Mouse (Mus musculus) frontal cortex, postnatal 36 days (tissue): ENCODE measurements around the gene Tgfa.

Experiments used
- DNase-seq, 2 experiments: peaks; one replicate each; pipeline ENCODE4 v3.0.0; 2022; ENCODE audit warnings: low spot score in 2 of 2

The Tgfa gene

DNA sequence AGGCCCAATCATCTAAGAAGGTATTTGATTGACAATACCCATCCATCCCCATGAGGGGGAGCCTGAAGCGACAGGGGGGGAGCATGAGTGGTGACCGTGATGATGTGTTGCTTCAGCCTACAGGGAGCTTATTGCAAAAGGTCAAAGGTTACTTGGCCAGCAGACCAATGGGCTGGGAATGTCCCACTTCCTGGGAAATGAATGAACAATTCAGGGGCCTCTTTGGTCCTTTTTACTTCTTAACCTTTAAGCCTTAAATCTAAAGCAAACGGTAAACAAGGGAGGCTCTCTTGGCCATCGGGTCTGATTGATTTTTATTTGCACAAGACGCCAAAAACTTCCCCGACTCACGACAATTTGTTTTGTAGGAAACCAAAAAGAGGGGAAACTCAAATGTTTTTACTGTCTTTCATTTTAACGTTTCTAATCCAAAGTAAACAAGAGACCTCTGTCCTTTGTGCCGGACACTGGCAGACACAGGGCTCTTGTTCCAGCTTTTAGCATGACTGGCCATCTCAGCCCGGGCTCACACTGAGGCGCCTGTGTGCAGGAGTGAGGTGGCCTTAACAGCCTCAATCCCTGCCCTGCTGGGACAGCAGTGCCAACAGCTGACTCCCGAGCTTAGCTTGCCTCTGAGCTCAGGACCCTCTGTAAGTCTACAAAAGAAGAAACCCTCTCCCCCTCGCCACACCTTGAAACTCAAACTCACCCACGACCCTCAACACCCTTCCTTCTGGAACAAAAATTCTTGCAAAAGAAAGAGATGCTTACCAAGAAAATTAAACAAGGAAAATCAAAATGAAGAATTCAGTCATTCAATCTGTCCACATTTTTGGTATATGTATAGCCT, 8.7 kb upstream of the Tgfa start:
- DNase-seq = no peak

DNA sequence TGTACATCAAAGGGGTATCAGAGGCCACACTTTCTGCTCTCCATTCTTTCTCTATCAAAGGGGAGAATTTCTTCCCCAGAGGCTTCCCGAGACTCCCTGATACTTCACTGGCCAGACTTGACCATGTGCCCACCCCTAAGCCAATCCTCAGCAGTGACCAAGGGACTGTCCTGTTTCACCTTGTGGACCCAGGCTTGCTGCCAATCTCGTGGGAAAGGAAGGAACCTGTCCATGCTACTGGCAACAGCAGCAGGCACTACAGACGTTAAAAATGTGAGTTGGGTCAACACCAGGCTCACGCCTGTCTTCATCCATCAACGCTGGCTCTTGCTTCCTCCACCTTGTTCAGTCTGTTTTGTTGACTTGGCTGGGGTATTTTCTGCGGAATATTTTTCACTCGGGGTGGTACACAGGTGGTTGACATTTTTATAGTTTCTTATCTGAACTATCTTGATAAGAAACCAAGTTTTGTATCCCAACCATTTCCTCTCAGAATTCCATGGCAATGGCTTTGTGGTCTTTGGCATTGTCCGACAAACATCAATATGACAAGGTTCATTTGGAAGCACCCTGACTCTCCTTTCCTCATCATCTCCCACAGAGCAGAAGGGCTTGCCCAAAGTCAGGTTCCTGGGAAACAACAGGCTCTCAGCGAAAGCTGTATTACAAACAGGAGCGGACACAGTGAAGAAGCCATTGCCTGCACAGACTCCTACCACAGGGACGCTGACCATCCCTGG, 6.1 kb upstream of the Tgfa start:
- DNase-seq = no peak

DNA sequence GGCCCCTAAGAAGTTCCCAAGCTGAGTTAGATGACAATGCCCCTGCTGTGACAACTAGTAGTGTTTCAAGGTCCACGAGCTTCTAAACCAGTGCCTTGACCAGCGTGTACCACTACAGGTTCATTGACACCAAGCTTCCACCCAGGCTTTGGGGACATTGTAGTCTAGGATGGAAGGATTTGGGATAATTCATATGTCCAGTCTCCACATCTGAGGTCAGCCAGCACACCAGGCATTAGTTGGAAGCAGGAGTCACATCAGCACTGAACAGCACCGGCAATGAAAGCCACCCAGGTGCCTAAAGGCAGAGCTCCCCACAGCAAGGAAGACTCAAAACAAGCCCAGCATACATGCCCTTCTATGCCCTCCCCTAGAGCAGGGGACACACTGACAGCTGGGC, 4.4 kb upstream of the Tgfa start:
- no peak for DNase-seq

DNA sequence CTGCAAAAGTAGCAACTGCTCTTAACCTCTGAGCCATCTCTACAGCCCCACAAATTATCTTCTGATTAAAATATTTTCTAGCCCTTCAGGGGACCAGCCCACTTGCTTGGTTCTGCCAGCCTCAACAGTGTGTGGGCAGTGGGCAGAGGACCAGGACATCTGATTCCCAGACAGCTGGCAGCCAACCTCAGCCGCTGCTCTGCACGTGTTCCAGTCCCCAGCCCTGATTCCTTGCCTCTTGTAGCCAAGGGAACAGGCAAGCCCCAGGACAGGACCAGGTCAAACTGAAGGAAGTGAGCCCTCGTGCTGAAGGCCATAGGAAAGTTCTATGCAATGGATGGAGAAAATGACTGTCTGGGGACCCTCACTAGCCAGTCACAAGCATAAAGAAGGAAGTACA, 2.0 kb upstream of the Tgfa start:
- peak in 1 of 2 experiments; percentile 44 for DNase-seq

DNA sequence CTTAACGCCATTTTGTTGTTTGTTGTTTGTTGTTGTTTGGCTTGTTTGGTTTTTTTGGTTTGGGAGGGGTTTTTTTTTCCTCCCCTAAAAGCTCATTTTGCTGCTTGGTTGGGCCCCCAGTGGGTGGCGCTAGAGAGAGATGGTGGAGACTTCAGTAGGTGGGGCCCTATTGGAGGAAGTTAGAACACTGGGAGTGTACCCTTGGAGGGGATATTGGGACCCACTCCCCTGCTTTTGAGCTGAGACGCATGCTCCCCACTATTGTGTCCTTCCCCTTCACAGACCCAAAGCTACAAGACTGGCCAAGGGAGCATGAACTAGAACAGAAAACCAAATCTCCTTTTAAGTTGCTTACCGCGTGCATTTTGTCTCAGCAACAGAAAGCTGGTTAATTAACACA, 1.1 kb upstream of the Tgfa start:
- peak; percentile 52 to 53 for DNase-seq

DNA sequence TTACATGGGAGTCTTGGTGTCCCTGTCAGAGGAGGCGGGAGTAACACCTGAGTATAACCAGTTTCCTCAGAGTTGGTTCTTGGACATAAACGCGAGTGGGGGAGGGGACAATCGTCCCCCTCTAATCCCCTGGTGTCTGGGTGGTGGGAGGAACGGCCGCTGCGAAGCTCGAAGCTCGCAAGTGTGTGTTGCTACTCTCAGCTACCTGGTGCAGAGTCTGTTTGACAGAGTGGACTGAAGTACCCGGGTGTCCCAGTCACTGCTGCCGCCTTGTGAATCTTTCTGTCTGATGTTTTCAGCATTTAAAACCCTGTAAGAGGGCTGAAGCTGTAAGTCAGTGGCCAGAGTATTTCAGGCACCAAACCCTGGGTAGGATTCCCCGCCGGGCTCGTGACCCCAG, 1.0 kb downstream of the Tgfa start:
- DNase-seq = no peak

DNA sequence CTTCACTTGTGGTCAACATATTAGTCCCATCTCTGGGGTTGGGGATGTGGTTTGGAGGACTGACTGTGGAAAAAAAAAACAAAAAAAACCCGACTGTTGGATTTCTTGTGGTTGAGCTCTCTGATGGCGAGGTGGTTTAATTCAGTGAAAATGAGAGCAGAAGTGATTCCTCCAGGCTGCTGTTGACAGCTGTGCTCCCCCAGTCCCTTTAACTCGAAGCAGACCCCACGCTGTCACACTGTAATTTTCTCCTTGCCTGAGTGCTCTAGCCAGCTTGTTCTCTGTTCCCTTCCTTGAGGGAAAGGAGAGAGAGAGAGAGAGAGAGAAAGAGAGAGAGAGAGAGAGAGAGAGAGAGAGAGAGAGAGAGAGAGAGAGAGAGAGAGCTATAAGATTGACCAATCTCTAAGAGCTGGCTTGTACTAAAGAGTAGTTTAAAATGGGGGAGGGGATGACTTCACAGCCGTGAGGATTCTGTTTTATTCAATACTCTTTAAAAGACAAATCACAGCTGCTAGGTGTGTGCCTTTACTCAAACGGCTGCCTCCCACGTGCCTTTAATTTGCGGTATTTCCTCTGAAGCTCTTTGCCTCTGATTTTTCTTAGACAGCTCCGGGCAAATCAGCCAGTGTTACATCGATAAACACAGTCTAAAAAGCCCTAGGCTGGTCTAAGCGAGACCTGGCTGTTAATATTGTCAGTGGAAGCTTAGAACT, 2.3 kb downstream of the Tgfa start:
- DNase-seq = no peak

DNA sequence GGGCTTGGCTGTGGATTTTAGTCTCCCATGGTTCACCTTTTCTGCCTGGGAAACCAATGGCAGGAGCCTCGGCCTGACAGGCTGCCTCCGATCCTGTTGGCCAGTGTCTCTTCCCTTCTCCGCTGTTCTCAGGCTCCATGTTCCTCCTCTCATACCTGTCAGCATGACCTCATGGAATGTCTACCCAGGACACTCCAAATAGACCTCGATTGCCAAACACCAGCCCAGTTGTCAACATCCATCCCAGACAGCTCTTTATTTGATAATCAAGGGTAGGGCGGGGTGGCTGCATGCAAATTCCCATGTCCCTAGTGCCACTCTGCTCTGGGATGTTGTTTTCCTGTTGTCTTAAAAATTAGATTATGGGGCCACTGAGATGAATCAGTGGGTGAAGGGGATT, 5.9 kb downstream of the Tgfa start:
- DNase-seq = no peak

DNA sequence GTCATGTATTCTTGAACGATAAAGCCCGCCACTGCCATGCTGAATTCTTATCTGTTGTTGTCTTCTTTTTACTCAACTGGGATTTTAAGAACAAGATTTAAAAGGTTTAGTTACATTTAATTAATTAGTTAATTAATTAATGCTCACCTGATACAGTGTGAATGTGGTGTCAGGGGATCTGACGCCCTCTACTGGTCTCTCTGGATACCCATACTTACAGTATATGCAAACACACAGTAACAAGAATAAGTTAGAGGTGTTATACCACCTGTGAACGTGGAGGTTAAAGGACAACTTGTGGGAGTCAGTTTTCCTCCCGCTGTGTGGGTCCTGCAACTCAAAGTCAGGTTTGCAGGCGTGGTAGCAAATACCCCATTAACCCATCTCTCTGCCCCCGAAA, 8.1 kb downstream of the Tgfa start:
- DNase-seq = no peak

DNA sequence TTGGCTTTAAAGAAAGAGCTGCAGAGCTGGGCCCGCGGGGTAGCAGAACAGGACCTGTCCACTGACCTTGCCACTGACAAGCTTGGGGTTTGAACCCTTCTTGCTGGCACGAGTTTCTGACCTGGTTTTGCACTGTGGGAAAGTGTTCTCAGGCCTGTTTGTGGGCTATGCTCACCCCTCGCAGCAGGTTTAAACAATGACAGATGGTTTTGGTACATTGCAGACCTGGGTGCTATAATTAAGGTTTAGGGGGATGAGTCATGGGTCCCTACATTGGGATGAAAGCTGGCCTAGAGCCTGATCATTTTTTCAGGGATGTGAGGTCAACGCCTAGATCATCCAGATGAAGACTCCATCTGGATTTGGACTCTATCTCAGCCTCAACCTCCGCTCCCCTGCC, 11.0 kb downstream of the Tgfa start:
- no peak for DNase-seq

DNA sequence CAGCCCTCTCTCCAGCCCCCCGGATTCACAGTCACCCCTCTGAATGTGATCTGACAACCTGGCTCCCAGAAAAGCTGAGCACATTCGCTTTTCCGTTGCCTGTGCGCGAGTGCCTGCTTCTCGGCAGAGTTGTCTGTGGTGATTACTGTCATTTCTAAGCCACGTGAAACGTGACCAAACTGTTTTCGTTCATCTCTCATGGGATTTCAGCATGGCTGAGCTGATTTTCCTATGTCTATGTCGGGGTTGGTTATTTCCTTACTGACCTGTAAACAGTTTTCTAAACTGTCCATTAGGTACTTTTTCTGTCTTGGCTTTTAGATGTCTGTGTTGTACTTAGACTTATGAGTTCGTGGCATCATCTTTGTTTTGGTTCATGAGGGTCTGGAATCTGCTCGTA, 12.0 kb downstream of the Tgfa start:
- no peak for DNase-seq

DNA sequence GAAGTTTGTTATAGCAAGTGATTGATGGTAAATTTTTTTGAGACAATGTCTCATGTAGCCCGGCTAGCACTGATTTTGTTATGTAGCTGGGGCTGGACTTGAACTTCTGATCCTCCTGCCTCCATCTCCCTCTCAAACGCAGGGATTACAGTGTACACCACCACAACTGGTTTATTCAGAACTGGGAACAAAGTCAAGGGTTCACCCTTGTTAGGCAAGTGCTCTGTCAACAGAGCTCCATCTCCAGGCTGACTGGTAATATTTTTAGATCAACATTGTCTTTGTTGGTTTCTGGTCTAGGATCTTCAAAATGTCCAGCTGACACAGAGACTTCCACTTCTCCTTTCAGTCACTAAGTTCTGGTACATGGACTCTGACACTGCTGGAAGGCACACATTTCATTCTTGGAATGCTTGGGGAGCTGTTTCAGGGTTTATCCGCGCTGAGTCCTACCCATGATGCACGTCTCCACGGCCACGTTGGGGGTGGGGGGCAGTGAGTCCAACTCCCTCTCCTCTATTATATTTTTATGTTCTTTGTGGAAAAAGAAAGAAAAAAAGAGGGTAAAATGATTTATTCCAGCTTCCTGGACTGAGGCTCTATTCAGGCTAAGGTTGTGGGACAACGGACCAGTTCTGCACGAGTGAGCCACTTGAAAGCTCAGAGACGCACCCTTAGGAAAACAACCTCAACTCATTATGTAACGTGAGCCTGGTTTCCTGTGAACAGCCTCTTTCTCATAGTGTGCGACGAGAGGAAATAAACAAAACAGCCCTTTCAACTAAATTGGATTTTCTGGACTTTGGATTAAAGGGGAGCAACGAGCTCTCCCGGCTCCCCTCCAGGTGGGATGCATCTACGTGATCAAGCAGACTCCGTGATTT, 14.4 kb downstream of the Tgfa start:
- no peak for DNase-seq

DNA sequence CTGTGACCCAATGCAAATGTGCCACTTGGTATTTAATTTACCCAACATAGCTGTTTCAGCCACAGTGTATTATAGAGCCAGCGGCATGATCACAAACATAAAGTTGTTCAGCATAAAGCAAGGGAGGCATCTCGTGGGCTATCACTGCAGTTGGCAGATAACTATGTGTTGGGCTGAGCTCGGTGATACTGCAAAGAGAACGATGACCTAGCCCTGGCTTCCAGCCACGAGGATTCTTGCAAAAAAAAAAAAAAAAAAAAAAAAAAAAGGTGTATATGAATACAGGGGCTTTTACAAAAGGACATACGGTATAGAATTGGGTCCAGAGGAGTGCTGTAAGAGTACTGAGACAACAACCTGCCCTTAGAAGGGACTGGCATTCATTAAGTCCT, 15.0 kb downstream of the Tgfa start:
- DNase-seq = no peak

DNA sequence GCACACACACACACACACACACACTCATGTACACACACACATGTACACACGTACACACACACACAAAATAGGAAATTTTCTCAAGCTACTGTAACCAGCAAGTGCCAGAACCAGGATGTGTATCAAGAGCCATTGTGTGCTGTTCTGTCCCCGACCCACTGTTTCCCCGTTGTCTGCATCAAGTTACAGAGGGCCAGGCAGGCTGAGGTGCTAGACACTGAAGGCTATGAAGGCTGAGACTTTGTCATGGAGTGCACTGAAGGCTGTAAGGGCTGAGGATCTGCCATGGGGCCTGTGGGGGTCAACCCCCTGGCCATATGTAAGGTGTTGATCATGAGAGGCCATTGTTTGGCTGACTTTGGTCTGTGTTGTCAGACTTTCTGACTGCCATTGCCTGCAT, 15.6 kb downstream of the Tgfa start:
- DNase-seq = no peak

DNA sequence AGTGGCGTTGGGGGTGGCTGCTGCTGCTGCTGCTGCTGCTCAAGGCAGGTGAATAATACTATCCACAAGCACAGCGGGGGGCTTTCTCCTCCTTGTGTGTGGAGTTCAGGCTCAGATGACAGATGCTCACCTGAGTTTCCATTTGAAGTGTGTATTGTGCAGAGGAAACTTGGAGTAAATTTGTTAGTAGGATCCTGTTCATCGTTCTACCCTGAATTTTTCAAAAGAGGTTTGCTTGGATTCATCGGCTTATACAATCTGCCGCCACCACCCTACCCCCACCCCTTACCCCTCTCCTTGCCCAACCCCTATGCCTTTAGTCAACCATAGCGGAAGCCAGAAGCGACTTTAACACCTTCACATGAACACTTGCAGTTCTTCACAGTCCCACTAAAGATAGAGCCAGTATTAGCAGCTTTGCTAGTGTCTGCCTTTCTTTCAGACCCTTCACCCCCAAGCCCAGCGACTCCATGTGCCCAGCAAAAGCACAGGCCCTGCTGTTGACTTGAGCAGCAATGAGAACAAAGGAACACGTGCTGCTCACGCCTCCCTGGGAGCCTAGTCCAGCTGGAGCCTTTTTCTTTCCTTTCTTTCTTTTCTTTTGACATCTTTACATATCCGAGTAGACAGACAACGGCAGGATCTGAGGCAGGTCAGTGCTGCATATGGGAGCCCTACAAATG, 16.2 kb downstream of the Tgfa start:
- DNase-seq = no peak

DNA sequence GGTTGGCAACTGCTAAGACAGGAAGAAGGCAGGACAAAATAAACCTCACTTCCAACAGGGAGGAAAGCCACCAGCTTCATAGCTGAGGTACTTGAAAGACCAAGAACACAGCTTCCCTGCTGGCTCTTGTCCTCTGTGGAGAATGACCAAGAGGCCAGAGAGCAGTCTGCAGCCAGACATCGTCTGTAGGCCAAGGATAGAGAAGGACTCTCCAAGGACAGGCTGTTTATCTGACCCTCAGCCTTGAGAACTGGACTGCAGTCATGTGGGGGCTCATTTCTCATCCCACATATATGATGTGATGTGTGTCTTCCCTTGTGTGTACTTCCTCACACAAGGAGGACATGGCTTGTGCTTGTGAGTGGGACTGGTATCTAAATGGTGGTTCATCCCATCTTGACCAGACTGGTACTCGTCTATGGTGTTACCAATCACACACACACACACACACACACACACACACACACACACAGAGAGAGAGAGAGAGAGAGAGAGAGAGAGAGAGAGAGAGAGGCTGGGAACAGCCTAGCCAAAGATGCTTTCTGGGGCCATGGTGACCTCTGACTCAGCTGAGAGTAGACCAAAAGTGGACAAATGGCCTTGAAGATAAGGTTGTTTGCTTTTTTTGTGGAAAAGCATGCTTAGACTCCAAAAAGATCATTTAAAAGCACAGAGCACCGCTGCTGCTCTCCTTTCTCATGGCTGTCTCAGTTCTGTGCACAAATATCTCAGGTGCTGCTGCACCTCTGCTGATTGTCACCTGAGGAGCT, 18.0 kb downstream of the Tgfa start:
- no peak for DNase-seq

DNA sequence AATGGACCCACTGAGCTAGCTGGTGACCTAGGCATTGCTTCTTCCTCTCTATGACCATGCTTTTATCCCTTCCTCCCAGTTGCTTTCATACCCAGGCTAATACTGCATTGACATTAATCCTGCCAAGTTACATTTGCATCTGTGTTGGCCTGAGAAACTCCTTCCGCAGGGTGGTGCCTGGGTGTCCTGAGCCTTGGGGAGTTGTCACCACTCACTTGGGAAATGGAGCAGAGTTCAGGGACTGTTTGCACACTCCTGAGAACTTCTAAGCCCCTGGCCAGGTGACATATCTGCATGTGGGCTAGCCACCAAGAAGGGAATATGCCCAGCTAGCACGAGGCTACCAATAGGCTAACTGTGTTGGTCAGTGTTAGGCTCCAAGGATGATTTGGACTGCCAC, 23.0 kb downstream of the Tgfa start:
- DNase-seq = no peak

DNA sequence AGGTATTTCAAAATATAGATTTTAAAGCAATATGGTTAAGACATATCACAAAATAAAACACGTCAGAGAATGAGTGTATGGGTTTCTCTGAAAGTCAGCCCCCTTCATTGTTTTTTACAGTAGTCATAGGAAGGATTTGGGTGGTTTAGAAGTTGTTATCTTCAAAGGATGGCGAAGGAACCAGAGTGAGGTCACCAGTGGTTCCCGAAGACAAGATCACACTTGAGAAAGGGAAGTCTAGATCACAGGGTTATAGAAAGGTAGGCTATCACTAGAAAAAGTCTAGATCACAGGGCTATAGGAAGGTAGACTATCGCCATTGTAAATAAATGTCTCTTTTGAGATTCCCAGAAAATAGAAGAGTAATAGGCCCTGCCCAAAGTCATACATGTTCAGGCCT, 23.7 kb downstream of the Tgfa start:
- DNase-seq = no peak

DNA sequence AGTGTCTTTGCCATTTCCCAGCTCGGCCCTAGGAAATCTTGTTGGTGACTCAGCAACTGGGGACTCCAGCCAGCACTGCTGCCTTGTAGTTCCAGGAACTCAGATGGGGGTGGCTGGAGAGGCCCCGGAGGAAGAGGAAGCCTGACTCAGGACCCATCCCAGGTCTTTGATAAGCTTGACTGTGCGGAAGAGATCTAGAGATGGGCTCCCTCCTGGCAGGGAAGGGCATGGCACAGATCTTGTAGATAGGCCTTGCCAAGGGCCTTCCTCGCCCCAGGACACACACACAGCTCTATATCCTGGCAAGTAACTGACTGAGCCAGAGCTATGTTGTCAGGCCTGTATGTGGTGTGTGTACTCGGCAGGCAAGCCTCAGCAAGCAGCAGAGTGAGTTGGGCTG, 24.5 kb downstream of the Tgfa start:
- no peak for DNase-seq

DNA sequence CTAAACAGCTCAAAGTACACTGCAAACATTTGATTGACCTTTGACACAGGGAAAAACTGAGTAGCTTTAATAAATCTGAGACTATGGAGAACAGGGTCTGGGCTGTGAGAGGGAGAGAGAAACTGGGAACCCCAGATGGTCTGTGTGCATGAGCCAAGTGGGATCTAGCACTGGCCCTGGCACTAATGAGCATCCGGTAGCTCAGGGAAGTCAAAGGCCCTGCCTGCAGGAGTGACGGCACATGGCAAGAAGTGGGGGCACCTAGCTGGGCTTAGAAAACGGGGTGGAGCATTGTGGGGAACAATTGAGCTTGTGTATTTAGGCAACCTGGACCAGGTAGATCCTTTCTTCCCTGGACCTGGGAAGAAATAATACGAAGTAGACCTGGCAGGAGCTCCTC, 25.1 kb downstream of the Tgfa start:
- no peak for DNase-seq
